Mouse (Mus musculus) erythroblast, embryonic 14.5 days (primary cell): ENCODE results near the gene Ankrd28.

Source experiments
- GATA1 ChIP-seq: IDR thresholded peaks from 2 replicates; pipeline ENCODE4 v1.6.1; 2012; ENCODE audit warnings: low read length, inconsistent platforms, mixed read lengths
- TAL1 ChIP-seq: IDR thresholded peaks from 3 replicates; pipeline ENCODE4 v1.6.1; 2012; ENCODE audit warnings: low read length, inconsistent platforms, mixed read lengths

GRCm38 (mm10) chr14:31662555-31663211 lies 167.8 kb downstream of the Ankrd28 start:
- TF ChIP-seq GATA1, result no peak
- TF ChIP-seq TAL1, result no peak
